Mouse (Mus musculus) frontal cortex, postnatal 36 days (tissue): ENCODE data around the gene Nphp1.

ENCODE experiments used
- DNase-seq, 2 experiments: peaks; one replicate each; pipeline ENCODE4 v3.0.0; 2022; ENCODE audit warnings: low spot score in 2 of 2

Nphp1 gene

DNA sequence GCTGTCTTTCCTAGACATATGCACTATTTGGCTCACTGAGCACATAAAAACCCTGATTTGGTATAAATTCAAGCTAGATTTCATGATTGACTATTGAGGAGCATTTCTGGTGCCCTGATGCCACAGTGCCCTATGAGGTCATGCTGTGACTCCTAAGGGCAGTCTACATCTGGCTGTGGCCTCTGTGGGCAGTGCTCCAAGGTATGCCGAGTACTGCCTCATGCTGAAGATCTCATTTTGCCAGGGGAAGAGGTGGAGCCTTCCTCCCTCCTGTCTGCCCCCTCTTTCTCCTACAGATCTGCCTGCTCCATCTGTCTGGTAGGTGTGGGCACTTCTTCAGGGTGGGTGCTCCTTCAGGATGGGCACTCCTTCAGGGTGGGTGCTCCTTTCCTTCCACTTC, 39.3 kb downstream of the Nphp1 start:
- no peak for DNase-seq

DNA sequence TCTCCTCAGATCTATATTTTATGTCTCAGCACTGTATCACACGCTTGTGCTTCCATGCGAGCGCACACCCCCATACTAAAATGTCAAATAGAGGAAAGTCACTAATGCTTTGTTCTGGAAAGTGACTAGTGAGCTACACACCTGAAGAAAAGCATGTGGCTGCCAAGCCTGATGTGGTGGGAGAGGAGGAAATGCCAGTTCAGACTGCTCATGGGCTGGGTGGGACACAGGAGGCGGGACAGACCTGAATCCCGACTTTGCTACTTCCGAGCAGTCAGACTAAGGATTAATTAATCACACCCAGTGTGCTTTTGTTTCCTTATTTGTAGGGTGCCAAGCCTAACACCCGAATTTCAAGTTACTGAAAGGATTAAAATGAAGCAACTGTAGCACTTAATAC, 40.4 kb downstream of the Nphp1 start:
- no peak for DNase-seq

DNA sequence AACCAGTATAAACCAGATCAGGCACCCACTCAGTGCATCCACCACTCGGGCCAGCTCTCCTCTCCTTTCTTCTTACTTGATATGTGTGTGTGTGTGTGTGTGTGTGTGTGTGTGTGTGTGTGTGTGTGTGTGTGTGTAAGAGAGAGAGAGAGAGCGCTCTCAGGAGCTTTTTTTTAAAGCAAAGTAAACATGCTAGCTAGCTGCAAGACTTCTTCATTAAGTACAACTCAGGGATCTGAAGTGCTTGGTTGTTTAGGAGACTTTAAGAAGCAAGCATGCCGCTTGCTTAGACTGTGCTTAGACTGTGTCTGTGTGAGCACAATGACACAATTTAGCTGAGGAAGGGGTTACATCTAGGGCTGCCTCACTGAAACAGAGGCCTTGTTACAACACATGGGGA, 46.1 kb downstream of the Nphp1 start:
- no peak for DNase-seq

DNA sequence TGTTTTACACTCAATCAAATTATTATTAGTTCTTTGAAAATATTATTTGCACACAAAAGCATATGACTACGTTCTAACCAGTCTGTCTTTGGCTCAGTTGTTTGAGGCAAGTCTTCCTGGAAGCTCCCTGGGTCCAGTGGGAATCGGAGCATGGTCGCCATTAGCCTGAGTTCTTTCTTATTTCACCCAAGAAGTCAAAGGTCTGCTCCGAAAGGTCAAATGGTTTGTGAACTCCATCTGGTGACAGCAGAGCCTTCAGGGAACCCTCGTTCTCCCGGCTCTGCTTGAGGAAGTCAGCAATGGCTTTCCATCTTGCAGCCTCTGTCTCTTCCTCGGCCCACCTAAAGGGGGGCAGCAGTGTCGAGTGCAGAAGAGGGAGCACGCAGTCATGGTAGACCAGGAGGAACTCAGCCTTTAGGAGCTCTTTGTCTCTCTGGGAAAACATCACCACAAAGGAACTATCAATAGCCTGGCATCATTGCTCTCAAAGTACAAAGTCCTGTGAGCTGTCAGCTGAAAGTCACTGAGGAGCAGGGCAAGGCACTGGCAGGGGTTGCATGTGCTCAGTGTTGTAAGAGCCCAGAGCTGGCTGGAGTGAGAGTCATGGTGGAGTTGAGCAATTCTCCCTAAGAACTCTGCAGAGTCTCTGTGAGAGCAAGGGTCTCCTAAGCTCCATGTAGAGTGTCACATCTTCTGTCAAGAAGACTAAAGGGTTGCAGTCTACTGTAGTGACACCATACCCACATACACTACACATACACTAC, 47.8 kb downstream of the Nphp1 start:
- DNase-seq: no peak

DNA sequence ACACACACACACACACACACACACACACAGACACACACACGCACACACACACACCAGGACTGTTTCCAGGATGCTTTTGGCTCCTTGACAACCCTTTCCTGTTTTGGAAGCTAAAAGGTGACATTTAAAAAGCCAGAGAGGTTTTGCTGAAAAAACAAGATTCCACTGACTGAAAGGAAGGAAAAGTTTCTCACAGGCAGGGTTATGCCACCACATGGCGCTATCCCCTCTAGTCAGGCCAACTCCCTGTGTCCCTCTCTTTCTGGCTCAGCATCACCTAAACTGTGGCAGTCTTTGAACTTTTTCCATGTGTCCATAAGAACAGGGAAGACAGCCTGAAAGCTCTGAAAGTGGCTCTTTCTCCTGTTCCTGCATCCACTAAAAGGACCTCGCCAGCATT, 50.8 kb downstream of the Nphp1 start:
- DNase-seq: no peak

DNA sequence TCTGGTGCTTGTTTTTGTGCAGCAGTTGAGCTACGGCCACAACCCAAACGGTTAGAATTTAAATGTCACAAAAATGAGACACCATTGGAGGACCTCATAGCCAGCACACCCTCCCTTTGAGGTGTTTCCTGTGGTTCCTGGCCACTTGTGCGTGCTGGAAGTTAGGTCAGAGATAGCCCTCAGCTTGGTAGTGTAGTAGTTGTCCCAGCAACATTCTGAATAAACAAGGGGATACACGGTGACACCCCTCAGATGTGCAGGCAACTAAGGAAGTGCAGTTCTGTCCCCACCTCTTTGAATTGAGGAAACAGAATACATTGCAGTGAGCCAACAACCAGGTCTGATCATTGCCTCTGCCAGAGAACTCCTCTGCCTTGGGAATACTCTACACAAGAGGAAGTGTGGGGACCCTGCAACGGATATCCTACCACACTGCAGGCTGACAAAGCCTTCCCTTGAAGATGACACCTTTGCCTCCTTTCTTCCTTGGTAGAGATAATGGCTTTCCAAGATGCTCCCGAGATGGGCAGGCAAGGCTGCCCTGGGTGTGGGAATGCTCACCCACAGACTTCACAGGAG, 52.0 kb downstream of the Nphp1 start:
- DNase-seq: no peak

DNA sequence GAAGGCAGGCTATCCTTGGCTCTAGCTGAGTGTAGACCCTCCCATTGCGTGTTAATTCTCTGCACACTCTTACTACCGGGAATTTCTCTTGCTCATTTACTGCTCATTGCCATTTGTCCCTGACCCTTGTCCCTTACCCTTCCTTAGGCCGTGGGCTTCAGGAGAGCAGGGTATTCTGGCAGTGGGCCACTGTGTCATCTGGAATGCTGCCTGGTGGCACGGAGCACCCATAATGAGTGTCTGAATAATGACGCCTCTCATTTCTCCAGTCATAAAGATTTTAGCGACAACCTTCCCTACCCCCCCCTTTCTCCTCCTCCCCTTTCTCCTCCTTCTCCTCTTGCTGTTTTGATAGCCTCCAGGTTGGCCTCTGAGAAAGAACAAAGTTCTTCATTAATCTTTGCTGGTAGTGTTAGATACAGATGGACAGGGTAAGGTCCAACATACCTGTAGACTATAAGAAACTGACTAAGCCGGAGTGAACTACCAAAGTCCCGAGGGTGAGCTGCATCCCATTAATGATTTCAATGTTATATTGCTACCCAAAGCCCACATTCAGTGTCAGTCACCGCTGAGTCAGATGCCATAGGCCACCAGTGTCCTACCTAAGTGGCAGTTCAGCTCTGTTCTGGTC, 53.1 kb downstream of the Nphp1 start:
- no peak for DNase-seq

DNA sequence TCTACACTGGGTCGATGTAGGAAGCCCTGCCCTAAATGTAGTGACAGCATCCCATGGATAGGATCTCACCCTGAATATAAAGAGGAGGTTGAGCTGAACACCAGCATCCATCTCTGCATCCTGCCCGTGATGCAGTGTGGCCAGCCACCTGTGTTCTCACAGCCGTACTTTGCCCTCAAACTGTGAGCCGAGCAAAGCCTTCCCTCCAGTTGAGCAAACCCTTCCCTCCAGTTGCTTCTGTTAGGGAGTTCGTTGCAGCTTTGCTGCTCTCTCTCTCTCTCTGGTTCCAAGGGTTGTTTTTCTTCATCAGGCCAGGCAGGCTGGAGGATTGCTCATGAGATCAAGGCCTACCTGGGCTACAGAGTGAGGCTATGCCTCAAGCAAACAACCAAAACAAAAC, 53.8 kb downstream of the Nphp1 start:
- no peak for DNase-seq

DNA sequence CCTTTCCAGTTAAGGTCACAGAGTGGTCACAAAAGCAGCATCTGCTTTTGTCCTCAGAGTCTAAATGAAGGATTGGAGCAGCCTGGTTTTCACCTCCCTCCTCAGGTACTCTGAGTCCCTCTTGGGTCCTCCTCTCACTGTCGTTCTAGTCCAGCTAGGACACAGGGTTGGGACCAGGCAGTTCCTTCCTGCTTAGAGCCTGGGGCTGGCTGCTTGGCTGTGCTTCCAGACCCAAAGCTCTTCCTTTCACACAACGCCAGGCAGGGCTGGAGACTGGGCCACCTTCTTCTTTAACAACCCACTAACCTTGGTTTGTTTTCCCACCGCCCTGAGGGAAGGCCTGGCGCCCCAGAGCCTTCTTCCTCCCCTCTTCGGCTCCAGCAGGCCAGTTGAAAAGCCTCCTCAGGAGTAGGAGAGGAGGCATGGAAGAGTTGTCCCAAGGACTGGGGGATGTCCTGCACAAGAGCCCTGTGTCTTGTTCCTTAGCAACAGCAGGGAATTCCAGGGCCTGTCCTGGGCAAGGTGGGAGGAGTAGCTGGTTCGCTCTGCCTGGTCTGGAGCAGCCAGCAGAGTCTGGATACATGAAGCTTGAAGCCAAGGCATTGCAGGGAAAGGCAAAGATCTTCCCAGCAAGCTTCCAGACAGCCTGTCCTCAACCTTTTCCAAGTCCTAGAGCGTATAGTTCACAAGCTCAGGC, 58.2 kb downstream of the Nphp1 start:
- no peak for DNase-seq

DNA sequence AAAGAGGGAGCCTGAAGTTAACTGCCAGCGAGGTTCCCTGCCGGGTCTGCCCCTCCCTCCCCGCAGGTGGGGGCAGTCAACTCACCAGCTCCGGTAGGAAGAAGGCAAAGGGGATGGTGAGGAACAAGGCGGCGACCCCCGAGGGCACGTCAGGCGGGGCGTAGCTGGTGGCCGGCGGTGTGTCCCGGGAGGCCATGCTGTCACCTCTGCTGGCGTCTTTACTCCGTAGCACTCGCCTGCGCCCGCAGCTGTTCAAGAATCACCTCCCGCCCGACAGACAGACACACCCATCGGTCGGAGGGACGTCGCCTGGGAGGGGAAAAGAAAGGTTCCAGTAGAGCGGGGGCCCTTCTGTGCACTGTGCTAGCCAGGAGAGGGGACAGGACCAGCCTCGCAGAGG, 59.0 kb downstream of the Nphp1 start, which contains the start of gene Mall:
Mall (minus strand) TSS at position 262 of the 400 bp plus-strand sequence.
- no peak for DNase-seq

DNA sequence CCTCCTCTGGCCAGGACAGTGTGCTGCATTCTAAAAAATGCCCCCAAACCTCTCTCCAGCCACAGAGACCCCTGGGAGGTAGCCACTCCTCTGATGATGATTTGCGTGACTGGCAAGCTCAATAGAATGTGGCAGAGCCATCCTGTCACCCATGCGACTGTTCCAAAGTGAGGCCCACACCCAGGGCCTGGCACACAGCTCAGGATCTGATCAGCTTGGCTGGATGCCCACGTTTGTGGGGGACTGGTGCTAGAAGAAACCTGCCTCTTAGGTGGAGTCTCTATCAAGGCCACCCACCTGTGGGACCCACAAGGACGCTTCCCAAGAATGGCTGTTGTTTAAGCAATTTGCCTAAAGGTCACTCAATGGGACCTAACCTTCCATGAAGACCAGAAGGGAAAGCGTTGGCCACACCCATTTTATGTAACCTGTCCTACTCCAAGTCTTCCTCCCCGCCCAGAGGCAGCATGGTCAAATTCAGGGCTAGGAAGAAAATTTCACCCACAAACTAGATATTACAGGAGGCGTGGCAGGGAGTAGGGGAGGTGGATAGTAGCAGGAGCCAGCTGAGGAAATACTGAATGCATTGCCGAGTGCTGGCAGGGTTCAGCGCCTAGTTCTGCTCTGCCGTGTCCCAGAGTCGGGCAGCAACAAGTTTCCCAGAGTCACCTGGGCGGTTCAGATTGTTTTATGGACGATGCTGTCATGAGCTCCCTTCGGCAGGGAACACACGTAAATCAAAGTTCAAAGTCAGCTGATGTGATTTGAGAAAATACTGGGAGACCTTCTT, 59.8 kb downstream of the Nphp1 start:
- DNase-seq: no peak

DNA sequence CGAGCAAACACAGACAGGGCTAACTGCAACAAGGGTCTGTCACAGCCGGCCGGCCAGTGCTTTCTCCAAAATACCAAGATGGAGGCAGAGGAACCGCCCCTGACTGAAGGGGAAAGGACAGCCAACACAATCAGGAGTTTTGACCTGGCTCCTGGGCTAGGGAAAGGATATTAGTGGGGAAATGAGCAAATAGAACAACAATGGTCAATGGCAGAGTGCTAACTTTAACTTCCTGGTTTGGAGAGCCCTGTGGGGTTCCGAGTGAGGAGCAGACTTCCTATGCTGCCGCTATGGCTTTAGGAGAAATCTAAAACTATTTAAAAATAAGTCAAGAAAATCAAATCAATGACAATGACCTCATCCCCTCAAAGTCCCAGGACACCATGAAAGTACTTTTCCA, 60.6 kb downstream of the Nphp1 start:
- no peak for DNase-seq

DNA sequence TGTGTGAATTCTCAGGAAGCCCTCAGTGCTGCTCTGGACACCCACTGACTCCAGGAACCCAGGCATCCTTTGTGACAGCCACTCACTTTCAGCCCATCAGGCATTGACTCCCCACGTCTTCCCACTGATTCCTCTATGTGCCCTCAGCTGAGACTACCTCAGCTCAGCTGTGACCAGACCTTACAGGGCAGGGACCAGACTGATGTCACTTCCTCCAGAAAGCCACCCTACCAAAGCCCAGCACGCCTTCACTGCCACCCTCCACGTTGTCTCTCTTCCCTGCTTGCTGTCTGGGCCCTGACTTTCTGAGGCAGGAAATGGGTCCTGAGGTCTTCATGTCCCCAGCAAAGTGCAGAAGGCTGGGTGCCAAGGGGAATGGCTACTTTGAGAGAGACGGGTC, 65.5 kb downstream of the Nphp1 start:
- DNase-seq: no peak

DNA sequence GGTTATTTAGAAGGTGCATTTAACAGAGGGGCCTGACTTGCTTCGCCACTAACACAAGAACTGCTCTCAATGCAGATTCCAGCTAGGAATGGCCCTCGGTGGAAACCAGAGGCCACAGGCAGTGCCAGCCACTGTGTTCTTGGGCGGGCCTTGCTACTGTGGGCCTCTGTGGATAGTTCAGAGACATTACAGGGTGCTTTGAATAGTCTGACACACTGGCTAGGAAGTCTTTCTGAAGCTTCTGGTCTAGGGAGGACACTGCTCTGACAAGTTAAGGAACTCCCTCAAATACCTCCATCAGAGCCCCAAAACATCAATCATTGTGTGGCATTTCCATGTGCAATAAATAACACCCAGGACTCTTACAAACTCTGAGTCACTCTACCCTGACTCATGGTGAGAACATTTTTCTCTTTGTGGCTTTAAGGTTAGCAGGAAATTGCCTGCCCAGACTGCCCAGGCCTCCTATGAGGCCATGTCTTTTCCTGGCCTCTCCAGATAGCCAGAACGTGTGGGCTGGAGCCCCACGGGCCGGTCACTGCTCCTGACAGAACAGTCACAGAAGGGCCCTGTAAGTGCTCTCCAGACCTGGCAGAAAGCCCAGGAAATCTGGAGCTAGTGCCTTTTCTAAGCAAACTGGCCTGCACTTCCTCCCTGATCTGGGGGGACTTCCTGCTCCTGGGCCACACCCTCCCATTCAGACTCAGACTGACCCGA, 66.4 kb downstream of the Nphp1 start:
- DNase-seq: peak; percentile 26 to 45

DNA sequence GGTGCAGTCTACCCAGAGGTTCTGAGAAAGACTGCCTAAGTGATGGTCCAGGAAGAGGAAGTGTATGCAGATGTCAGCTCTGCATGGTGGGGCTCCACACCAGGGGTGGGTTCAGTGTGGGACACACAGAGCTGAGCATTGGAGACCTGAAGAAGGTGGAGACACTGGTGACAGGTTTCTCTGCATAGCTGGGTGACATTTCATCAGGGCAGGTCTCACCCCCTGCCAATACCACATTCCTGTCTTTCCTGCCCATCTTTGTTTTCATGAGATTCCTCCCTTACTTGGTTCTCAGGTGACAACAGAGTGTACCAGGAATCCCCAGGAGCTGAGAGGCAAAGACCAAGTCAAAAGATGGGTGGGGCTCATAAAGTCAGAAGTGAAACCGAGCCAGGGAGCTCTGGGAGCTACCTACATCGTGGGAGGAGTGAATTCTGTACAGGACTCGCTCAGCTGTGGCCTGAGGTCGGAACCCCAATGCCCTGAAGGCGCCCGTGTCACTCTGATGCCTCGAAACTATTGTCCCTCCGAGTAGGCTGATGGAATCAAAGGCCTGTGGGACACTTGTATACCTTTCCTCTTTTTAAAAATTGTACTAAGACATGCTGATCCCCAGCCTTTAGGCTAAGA, 69.7 kb downstream of the Nphp1 start:
- DNase-seq: no peak

DNA sequence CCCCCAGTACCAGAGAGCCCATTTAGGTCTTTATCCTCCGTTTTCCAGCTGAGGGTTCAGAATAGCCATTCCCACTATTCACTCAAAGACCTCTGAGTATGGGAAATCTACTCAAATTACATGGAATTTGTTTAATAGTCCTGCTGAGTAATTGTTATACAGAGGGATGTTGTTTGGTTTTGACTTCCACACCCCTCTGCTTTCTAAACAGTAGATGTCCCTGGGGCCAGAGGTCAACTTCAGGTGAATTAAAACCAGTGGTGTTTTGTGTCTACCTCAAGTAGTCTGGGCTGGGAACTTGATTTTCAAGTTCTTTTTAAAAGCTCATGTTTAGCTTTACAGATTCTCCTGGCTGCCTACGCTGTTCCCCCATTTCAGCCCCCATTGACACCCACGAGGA, 74.0 kb downstream of the Nphp1 start:
- no peak for DNase-seq

DNA sequence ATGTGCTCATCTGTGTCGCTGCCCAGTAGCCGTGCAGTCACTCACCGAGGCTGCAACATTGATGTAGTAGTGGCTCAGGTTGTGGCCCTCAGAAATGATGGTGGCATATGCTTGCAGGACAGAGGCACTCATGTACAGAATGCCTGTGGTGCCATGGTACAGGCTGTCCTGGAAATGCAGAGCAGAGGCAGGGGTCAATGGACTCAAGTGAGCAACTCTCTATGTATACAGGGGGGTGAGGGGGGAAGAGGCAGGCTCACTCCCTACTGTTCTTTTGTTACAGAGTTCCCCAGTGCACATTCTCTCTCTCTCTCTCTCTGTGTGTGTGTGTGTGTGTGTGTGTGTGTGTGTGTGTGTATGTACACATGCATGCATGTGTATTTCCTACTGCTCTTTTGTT, 79.9 kb downstream of the Nphp1 start:
- DNase-seq: no peak

DNA sequence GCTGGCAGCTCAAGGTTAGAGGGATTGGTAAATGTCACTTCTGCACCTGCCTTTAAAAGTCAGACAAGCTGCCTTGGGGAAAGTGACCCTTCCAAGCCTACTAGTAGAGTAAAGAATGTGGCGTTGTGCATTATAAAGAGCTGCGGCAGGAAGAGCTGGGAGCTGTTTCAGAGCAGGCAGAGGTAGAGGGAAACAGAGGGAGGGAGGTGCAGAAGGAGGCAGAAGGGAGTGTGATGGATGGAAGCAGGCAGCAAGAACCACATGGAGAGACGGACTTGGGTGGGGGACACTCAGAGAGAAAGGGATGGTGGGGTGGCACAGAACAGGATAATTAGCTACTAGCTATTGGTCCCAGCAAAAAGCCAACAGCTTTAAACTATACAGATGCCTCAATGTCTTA, 80.6 kb downstream of the Nphp1 start:
- no peak for DNase-seq

DNA sequence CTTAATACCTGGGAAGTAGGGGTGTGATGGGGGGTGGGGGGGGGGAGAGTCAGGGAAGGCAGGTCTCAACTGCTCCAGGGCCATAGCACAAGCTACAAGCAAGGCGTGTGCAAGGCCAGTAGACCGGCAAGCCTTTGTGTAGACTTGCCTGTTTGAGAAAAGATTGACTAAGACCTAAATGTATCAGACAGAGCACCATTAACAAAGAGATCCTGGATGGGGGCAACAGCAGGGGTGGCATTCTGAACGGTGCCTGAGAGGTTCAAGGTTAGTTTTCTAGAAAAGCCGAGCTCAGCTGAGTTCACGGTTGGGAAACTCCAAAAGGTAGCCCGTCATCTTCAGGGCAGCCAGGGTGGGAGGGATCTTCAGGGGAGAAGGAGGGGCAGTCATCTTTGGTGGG, 83.4 kb downstream of the Nphp1 start:
- no peak for DNase-seq
